Mouse (Mus musculus) limb, embryonic 10.5 days (tissue): Measurements from ENCODE around the gene Gm42906. TPM values are rescaled to one million over a fixed set of nuclear protein-coding genes. Genes with fewer than 3 reads are reported as not detected.

Experiments used
- DNase-seq: peaks from one replicate; pipeline ENCODE4 v3.0.0-alpha.2; 2017; ENCODE audit warnings: low spot score
- H3K27ac ChIP-seq: fragments of 300-500 bp; sonication (generic); 2 replicates; pipeline ENCODE4 v1.5.1; 2016; ENCODE audit warnings: mild to moderate bottlenecking
- H3K27me3 ChIP-seq: fragments of 300-500 bp; sonication (generic); 2 replicates; pipeline ENCODE4 v1.6.1; 2016; ENCODE audit warnings: low read depth, mild to moderate bottlenecking; ENCODE audit not compliant: poor library complexity, severe bottlenecking
- H3K36me3 ChIP-seq: fragments of 300-500 bp; sonication (generic); 2 replicates; pipeline ENCODE4 v1.6.1; 2016; ENCODE audit warnings: mild to moderate bottlenecking, moderate library complexity
- H3K4me1 ChIP-seq: fragments of 300-500 bp; sonication (generic); 2 replicates; pipeline ENCODE4 v1.6.1; 2016
- H3K4me3 ChIP-seq: fragments of 300-500 bp; sonication (generic); 2 replicates; pipeline ENCODE4 v1.5.1; 2016; ENCODE audit warnings: mild to moderate bottlenecking, moderate library complexity
- H3K9me3 ChIP-seq: fragments of 300-500 bp; sonication (generic); replicated peaks from 2 replicates; pipeline ENCODE4 v1.6.1; 2016; ENCODE audit warnings: mild to moderate bottlenecking
- WGBS: fragments of 180-500 bp; shearing (Covaris S2); methylation state at CpG from one replicate; pipeline ENCODE4 v1.1.7; 2016; 5-methylcytosine and 5-hydroxymethylcytosine counted together
- polyA plus RNA-seq: library from polyadenylated mRNA; unstranded; fragments of >200 nt; fragmentation: Nextera tagmentation; extraction: Ambion mirVana; gene quantifications from 2 replicates; pipeline ENCODE4 v1.2.1, GENCODE M21; 2016

Gm42906 gene
- polyA plus RNA-seq, 1 experiment from 2014 or later = not detected

DNA sequence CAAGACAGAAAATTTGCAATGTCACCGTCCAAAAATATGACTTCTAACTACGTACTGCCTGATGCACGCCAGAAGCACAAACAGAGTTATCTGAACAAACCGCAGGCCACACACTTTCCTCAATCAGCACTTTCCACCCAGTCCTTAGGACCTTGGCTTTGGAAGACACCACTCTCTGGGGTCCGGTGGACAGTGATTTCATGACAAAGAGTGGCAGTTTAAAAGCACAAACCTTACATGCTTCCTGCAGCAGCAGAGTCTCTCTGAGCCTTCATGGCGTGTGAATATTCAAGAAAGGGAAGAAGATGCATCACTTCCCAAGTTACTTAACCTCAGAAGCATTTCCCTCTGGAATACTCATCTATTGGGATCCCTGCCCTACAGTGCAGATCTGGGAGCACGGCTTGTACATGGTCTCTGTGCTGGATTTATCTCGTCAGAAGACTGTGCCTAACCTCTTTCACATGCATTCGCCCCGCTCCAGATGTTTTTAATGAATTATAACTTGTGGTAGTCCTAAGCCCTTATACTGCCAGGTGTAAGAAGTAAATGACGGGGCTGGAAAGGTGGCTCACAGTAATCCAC is 244.2 kb downstream of the Gm42906 start:
- no peak overlapping the region for H3K27ac ChIP-seq
- no peak overlapping the region for H3K4me3 ChIP-seq
- no peaks in the 10 kb centered on the region for H3K27me3 ChIP-seq
- WGBS = 79% methylated on average over 11 of the region's 11 CpGs
- H3K4me1 ChIP-seq = 0 out of 2 replicates have a peak, but pooled peaks cover 6% of the 10 kb centered on the region
- H3K9me3 ChIP-seq = no peaks in the 10 kb centered on the region
- no peaks in the 10 kb centered on the region for H3K36me3 ChIP-seq
- no peak for DNase-seq

GRCm38 (mm10) chr5:151181288-151181687 is 246.7 kb downstream of the Gm42906 start:
- Histone ChIP-seq H3K4me1 (0 out of 2 replicates have a peak, but pooled peaks cover 6% of the 10 kb centered on the region), H3K36me3 (no peaks in the 10 kb centered on the region), H3K27me3 (no peaks in the 10 kb centered on the region), H3K27ac (no peak overlapping the region), H3K4me3 (no peak overlapping the region), H3K9me3 (no peaks in the 10 kb centered on the region)
- no peak for DNase-seq
- WGBS = 96% methylated on average over 8 of the region's 8 CpGs

- H3K4me3 ChIP-seq = no peak overlapping the region
- no peaks in the 10 kb centered on the region for H3K27me3 ChIP-seq
- 0 out of 2 replicates have a peak, but pooled peaks cover 6% of the 10 kb centered on the region for H3K4me1 ChIP-seq
- 60% methylated on average over 9 of the region's 9 CpGs for WGBS
- no peak overlapping the region for H3K27ac ChIP-seq
- no peaks in the 10 kb centered on the region for H3K9me3 ChIP-seq
- no peak for DNase-seq
- no peaks in the 10 kb centered on the region for H3K36me3 ChIP-seq
These were observed 247.7 kb downstream of the Gm42906 start for GRCm38 (mm10) chr5:151180176-151180785.

GRCm38 (mm10) chr5:151177171-151177570 is 250.8 kb downstream of the Gm42906 start:
- Histone ChIP-seq H3K27ac (no peak overlapping the region), H3K36me3 (no peaks in the 10 kb centered on the region), H3K4me3 (no peak overlapping the region), H3K9me3 (no peaks in the 10 kb centered on the region), H3K4me1 (no peaks in the 10 kb centered on the region; the same call in 1 of the 2 replicates), H3K27me3 (no peaks in the 10 kb centered on the region)
- 92% methylated on average over 3 of the region's 3 CpGs for WGBS
- DNase-seq = no peak

DNA sequence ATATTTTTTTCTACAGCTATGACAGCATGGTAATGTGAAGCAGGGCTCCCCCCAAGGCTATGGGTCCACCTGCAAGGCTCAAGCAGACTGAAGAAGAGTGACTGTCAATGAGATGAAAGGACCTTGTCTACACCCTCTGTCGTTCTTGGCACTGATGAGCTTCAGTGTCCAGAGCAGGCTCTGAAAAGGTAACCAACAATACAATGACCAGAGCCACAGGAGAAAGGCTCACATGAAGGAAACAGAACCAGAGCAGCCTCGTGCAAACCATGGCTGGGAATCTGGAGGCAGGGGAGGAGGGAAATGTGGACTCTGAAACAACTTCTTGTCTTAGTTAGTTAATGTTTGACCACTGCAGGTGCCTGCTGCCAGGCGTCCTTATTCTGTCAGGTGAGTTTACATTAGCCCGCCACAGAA is 252.1 kb downstream of the Gm42906 start:
- Histone ChIP-seq H3K27me3 (no peaks in the 10 kb centered on the region), H3K4me3 (no peak overlapping the region), H3K4me1 (no peaks in the 10 kb centered on the region; the same call in 1 of the 2 replicates), H3K27ac (no peak overlapping the region), H3K9me3 (no peaks in the 10 kb centered on the region), H3K36me3 (no peaks in the 10 kb centered on the region)
- DNase-seq = no peak
- 86% methylated on average over 4 of the region's 4 CpGs for WGBS

DNA sequence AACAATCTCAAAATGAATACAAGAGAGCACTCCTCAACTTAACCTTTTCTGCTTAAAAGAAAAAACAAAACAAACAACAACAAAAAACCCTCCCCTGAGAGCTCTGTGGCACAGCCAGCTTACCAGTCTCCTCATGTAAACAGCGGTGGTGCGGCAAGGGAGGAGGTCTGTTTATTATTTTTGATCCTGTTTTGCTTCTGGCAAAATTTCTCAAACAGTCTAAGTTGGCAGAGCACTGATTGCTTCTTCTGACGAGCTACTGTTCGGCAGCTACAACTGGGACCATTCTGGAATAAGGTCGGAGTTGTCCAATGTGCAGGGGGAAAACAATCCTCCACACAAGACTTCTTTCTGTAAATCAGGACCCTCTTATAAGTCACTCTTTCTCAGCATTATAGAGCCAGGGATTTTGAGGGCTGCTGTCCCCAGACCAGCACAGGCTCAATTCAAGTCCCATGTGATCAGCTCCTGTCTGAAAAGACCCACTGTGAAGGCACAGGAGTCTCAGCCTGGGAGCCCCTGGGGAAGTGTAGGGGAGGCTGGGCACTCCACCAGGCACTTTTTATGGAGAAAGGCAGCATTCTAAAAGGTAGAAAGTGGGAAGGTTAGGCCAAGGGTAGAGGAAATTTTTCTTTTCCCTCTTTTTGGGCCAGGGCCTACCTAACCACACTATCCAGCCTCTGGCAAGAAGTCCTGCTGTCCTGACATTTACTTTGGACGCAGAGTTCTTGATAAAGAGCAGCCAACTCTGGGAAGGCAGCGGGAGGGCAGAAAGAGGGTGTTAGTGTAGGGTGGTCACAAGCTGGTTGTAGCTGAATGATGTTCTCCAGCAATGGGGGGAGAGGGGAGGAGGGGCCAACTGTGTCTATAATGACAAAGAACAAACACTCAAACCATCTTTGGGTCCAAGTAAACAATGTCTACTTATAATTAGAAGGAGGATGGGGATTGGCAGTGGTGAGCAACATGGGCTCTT is 253.2 kb downstream of the Gm42906 start:
- no peaks in the 10 kb centered on the region for H3K27me3 ChIP-seq
- H3K27ac ChIP-seq = no peak overlapping the region; the same call in 1 of the 2 replicates
- H3K4me3 ChIP-seq = no peak overlapping the region
- WGBS = 77% methylated on average over 7 of the region's 7 CpGs
- H3K9me3 ChIP-seq = no peaks in the 10 kb centered on the region
- no peaks in the 10 kb centered on the region; the same call in 1 of the 2 replicates for H3K4me1 ChIP-seq
- H3K36me3 ChIP-seq = no peaks in the 10 kb centered on the region
- no peak for DNase-seq

- Histone ChIP-seq H3K4me1 (no peaks in the 10 kb centered on the region; the same call in 1 of the 2 replicates), H3K27me3 (no peaks in the 10 kb centered on the region), H3K36me3 (no peaks in the 10 kb centered on the region), H3K4me3 (no peak overlapping the region), H3K27ac (no peak overlapping the region), H3K9me3 (no peaks in the 10 kb centered on the region)
- 85% methylated on average over 1 of the region's 1 CpGs for WGBS
- DNase-seq = no peak
These were observed 254.2 kb downstream of the Gm42906 start for GRCm38 (mm10) chr5:151173774-151174173.

GRCm38 (mm10) chr5:151170168-151170750 is 257.7 kb downstream of the Gm42906 start:
- Histone ChIP-seq H3K9me3 (no peaks in the 10 kb centered on the region), H3K27ac (no peak overlapping the region), H3K36me3 (no peaks in the 10 kb centered on the region), H3K4me3 (no peak overlapping the region), H3K4me1 (no peaks in the 10 kb centered on the region; the same call in 1 of the 2 replicates), H3K27me3 (no peaks in the 10 kb centered on the region)
- 79% methylated on average over 3 of the region's 3 CpGs for WGBS
- no peak for DNase-seq

- peaks cover 19% of the 10 kb centered on the region for H3K4me1 ChIP-seq
- 92% methylated on average over 3 of the region's 3 CpGs for WGBS
- H3K36me3 ChIP-seq = no peaks in the 10 kb centered on the region
These were observed 259.8 kb downstream of the Gm42906 start for GRCm38 (mm10) chr5:151168191-151168590.

GRCm38 (mm10) chr5:151167641-151168040 is 260.3 kb downstream of the Gm42906 start:
- no peak for DNase-seq
- H3K4me3 ChIP-seq = no peak overlapping the region
- WGBS = 71% methylated on average over 6 of the region's 6 CpGs
- no peaks in the 10 kb centered on the region for H3K9me3 ChIP-seq
- H3K36me3 ChIP-seq = no peaks in the 10 kb centered on the region
- H3K27ac ChIP-seq = no peak overlapping the region
- H3K27me3 ChIP-seq = no peaks in the 10 kb centered on the region
- peaks cover 19% of the 10 kb centered on the region for H3K4me1 ChIP-seq

More at GRCm38 (mm10) chr5:151168191-151168590, 259.8 kb downstream of the Gm42906 start:
- no peaks in the 10 kb centered on the region for H3K9me3 ChIP-seq
- H3K27me3 ChIP-seq = no peaks in the 10 kb centered on the region
- no peak overlapping the region for H3K4me3 ChIP-seq
- no peak overlapping the region for H3K27ac ChIP-seq
- DNase-seq = no peak

DNA sequence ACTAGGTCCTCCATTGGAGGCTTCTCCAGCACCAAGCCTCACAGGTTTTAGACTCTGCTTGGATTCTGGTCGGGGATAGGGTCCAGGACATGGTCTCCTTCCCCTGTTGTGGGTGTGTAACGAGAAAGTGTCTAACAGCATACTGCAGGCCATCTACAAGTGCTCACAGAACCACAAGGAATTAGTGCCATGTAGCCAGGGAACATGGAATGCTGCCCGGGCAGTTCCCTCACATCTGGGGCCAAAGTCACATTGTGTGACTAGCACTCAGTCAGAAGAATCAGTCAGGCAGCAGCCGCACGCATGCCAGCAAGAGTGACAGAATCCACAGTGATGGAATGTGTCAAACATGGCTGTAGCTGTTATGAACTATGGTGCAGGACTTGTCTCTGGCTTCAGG is 261.7 kb downstream of the Gm42906 start:
- DNase-seq = no peak
- H3K27ac ChIP-seq = no peak overlapping the region
- no peaks in the 10 kb centered on the region for H3K27me3 ChIP-seq
- 79% methylated on average over 5 of the region's 5 CpGs for WGBS
- no peak overlapping the region for H3K4me3 ChIP-seq
- peaks cover 23% of the 10 kb centered on the region for H3K4me1 ChIP-seq
- H3K9me3 ChIP-seq = no peaks in the 10 kb centered on the region
- no peaks in the 10 kb centered on the region for H3K36me3 ChIP-seq

- H3K4me3 ChIP-seq = no peak overlapping the region
- DNase-seq = no peak
- peaks cover 23% of the 10 kb centered on the region for H3K4me1 ChIP-seq
- H3K36me3 ChIP-seq = no peaks in the 10 kb centered on the region
- H3K27ac ChIP-seq = no peak overlapping the region
- H3K27me3 ChIP-seq = no peaks in the 10 kb centered on the region
- 89% methylated on average over 6 of the region's 6 CpGs for WGBS
- no peaks in the 10 kb centered on the region for H3K9me3 ChIP-seq
These were observed 262.5 kb downstream of the Gm42906 start for GRCm38 (mm10) chr5:151165381-151166016.
